In genomic region chr1:88008735-88009134, GRCm38 (mm10) we compare ENCODE assay signal across 9 mouse cellular contexts. TPM values are rescaled to one million over a fixed set of nuclear protein-coding genes. Genes with fewer than 3 reads are reported as not detected.
A peak's percentile ranks its signal among the peaks of the same experiment; 100 is the strongest.
DNase-seq lines count a peak whose midpoint lies in the region; ATAC-seq and TF ChIP-seq lines count a peak whose summit lies in the region.
"Had no signal": no experiment of that assay in that cellular context is flagged by ENCODE, and none has a peak within 500 bp of the region (broad histone marks: within the 10 kb centered on the region; RNA-seq: fewer than 3 reads in every experiment).

No protein-coding gene starts in this region.

- H3K36me3 ChIP-seq in lung, postnatal 0 days (ENCODE audit: insufficient read depth, low read length): no peaks in the 10 kb centered on the region
- peaks cover 19% of the 10 kb centered on the region for H3K36me3 ChIP-seq in limb, embryonic 15.5 days
- no peaks in the 10 kb centered on the region for H3K36me3 ChIP-seq in stomach, embryonic 15.5 days

- ATAC-seq in lung, postnatal 0 days: no peak
- 0 out of 2 replicates have a peak, but pooled peaks have one; percentile 15 for ATAC-seq in limb, embryonic 15.5 days (ENCODE audit: insufficient number of reproducible peaks, low FRiP score, low TSS enrichment, low read depth)
- ATAC-seq in stomach, embryonic 15.5 days (ENCODE audit: insufficient read depth, low FRiP score, low read depth): no peak

- TF ChIP-seq EP300 in lung, postnatal 0 days (IDR thresholded peaks at IDR 0.05): no peak

- H3K27me3 ChIP-seq in cerebellum, adult 2 months (ENCODE audit: control insufficient read depth, insufficient read depth, low read length): no peaks in the 10 kb centered on the region
- no peaks in the 10 kb centered on the region for H3K27me3 ChIP-seq in lung, postnatal 0 days (replicated peaks; ENCODE audit: insufficient read depth, low read length)
- H3K27me3 ChIP-seq in limb, embryonic 15.5 days: no peaks in the 10 kb centered on the region
- no peaks in the 10 kb centered on the region for H3K27me3 ChIP-seq in stomach, embryonic 15.5 days (replicated peaks)

- peak overlapping the region; percentile 92; the same call in 1 of the 2 replicates for H3K9ac ChIP-seq in lung, postnatal 0 days (replicated peaks; ENCODE audit: low read depth)
- H3K9ac ChIP-seq in limb, embryonic 15.5 days: peak overlapping the region; percentile 84; the same call in 1 of the 2 replicates
- no peak overlapping the region for H3K9ac ChIP-seq in stomach, embryonic 15.5 days

- H3K4me2 ChIP-seq in lung, postnatal 0 days (replicated peaks; ENCODE audit: low read depth, low read length): peak overlapping the region; percentile 63
- H3K4me2 ChIP-seq in limb, embryonic 15.5 days: peak overlapping the region; percentile 58
- peak overlapping the region; percentile 62 for H3K4me2 ChIP-seq in stomach, embryonic 15.5 days

- H3K4me1 ChIP-seq in cerebellum, adult 2 months (ENCODE audit: control insufficient read depth, insufficient read depth, low read length): no peaks in the 10 kb centered on the region
- H3K4me1 ChIP-seq in lung, postnatal 0 days (ENCODE audit: insufficient read depth, low read depth, low read length): 0 out of 2 replicates have a peak, but pooled peaks cover 3% of the 10 kb centered on the region
- peaks cover 6% of the 10 kb centered on the region; the same call in 1 of the 2 replicates for H3K4me1 ChIP-seq in limb, embryonic 15.5 days
- peaks cover 2% of the 10 kb centered on the region; the same call in 1 of the 2 replicates for H3K4me1 ChIP-seq in stomach, embryonic 15.5 days

- TF ChIP-seq POLR2A in cerebellum, adult 2 months (IDR thresholded peaks at IDR 0.05; ENCODE audit: borderline replicate concordance, insufficient read depth, low read length): no peak

- TF ChIP-seq CTCF in cerebellum, adult 2 months (IDR thresholded peaks at IDR 0.05; ENCODE audit: borderline replicate concordance, insufficient read depth, low read depth, low read length): no peak
- no peak for TF ChIP-seq CTCF in lung, postnatal 0 days (IDR thresholded peaks at IDR 0.05)

- no peak for DNase-seq in cerebellum, adult 2 months
- no peak for DNase-seq in cerebellum, adult 11 months
- no peak for DNase-seq in lung, postnatal 0 days (ENCODE audit: low spot score)
- DNase-seq in lung, adult 18-20 months: no peak
- DNase-seq in cerebellum, adult 11-12 months: no peak
- no peak for DNase-seq in thymus, postnatal 14 days

- H3K4me3 ChIP-seq in cerebellum, adult 2 months (replicated peaks; ENCODE audit: insufficient read depth, low read depth, low read length): peak overlapping the region; percentile 83
- H3K4me3 ChIP-seq in lung, postnatal 0 days (ENCODE audit: low read depth, low read length): peak overlapping the region; percentile 74
- peak overlapping the region; percentile 68 for H3K4me3 ChIP-seq in limb, embryonic 15.5 days
- peak overlapping the region; percentile 73 for H3K4me3 ChIP-seq in stomach, embryonic 15.5 days (replicated peaks)

- H3K27ac ChIP-seq in cerebellum, adult 2 months (ENCODE audit: insufficient read depth, low read length): no peak overlapping the region
- H3K27ac ChIP-seq in lung, postnatal 0 days (ENCODE audit: low read length): no peak overlapping the region
- peak overlapping the region; percentile 95 for H3K27ac ChIP-seq in limb, embryonic 15.5 days
- no peak overlapping the region for H3K27ac ChIP-seq in stomach, embryonic 15.5 days

- WGBS in cerebellum, adult 2 months: 45% methylated on average over 4 of the region's 4 CpGs
- WGBS in lung, postnatal 0 days: 29% methylated on average over 4 of the region's 4 CpGs
- WGBS in limb, embryonic 15.5 days: 42% methylated on average over 4 of the region's 4 CpGs
- WGBS in stomach, embryonic 15.5 days: 41% methylated on average over 4 of the region's 4 CpGs

- no peaks in the 10 kb centered on the region for H3K9me3 ChIP-seq in lung, postnatal 0 days (ENCODE audit: low read length)
- no peaks in the 10 kb centered on the region for H3K9me3 ChIP-seq in limb, embryonic 15.5 days
- no peaks in the 10 kb centered on the region for H3K9me3 ChIP-seq in stomach, embryonic 15.5 days

RNA-seq across cellular contexts. Expression of gene Usp40, which starts 0.4 kb away (rescaled TPM):
- polyA plus RNA-seq in cerebellum, adult 2 months (2012; rRNA removed): 18.8 and 19.7 TPM in 2 replicates
- 16.3 and 19.3 TPM in 2 replicates for polyA plus RNA-seq in lung, postnatal 0 days (2015; fragmentation: Nextera tagmentation; extraction: Ambion mirVana)
- polyA plus RNA-seq in limb, embryonic 15.5 days (2015; fragmentation: Nextera tagmentation; extraction: Ambion mirVana): 38.0 and 39.2 TPM in 2 replicates
- polyA plus RNA-seq in stomach, embryonic 15.5 days (2015; fragmentation: Nextera tagmentation; extraction: Ambion mirVana): 29.2 and 33.5 TPM in 2 replicates

RNA-seq across cellular contexts. Expression of gene Ugt1a10, which starts 46.5 kb away (rescaled TPM):
- not detected in 2 replicates for polyA plus RNA-seq in cerebellum, adult 2 months (2012; rRNA removed)
- polyA plus RNA-seq in lung, postnatal 0 days (2015; fragmentation: Nextera tagmentation; extraction: Ambion mirVana): not detected in 2 replicates
- polyA plus RNA-seq in limb, embryonic 15.5 days (2015; fragmentation: Nextera tagmentation; extraction: Ambion mirVana): not detected in 2 replicates
- 0.28 TPM in 1 of 2 replicates, not detected in the other for polyA plus RNA-seq in stomach, embryonic 15.5 days (2015; fragmentation: Nextera tagmentation; extraction: Ambion mirVana)
- polyA plus RNA-seq: spleen, adult 2 months had no signal
